Mouse (Mus musculus) megakaryocyte, embryonic 14.5 days (primary cell): ENCODE measurements around the gene Gm17606.

Source experiments
- FLI1 ChIP-seq: IDR thresholded peaks from 2 replicates; pipeline ENCODE4 v1.6.1; 2012; ENCODE audit warnings: low read length, inconsistent platforms, mixed read lengths
- GATA1 ChIP-seq: IDR thresholded peaks from 3 replicates; pipeline ENCODE4 v1.6.1; 2012; ENCODE audit warnings: mixed read lengths, low read length, inconsistent platforms, borderline replicate concordance

GRCm38 (mm10) chr14:54686063-54686521 lies 45.3 kb downstream of the Gm17606 start, which contains the start of gene 1700123O20Rik:
- TF ChIP-seq GATA1, result no peak
- TF ChIP-seq FLI1, result no peak
